Mouse (Mus musculus): Measurements from ENCODE around the gene Vmn1r222. TPM values are rescaled to one million over a fixed set of nuclear protein-coding genes. Genes with fewer than 3 reads are reported as not detected.
"Not testable (repeated sequence)": the region's sequence is repeated elsewhere in the genome, so short reads cannot be mapped to it uniquely, and the experiment has no call there.

The Vmn1r222 gene
- polyA plus RNA-seq (2012; rRNA removed): not detected in 2 replicates

GRCm38 (mm10) chr13:23235847-23236246 is at the start of gene Vmn1r222:
Vmn1r222 (minus strand) TSS chr13:23235947.
- DNase-seq (ENCODE audit: low read depth, low spot score): not testable (repeated sequence)

GRCm38 (mm10) chr13:23285191-23285920 is 49.6 kb upstream of the Vmn1r222 start:
- DNase-seq (ENCODE audit: low read depth, low spot score): no peak
- 19% methylated on average over 22 of the region's 22 CpGs for WGBS

GRCm38 (mm10) chr13:23279992-23280391 is 44.2 kb upstream of the Vmn1r222 start:
- 77% methylated on average over 3 of the region's 3 CpGs for WGBS
- no peak for DNase-seq (ENCODE audit: low read depth, low spot score)

DNA sequence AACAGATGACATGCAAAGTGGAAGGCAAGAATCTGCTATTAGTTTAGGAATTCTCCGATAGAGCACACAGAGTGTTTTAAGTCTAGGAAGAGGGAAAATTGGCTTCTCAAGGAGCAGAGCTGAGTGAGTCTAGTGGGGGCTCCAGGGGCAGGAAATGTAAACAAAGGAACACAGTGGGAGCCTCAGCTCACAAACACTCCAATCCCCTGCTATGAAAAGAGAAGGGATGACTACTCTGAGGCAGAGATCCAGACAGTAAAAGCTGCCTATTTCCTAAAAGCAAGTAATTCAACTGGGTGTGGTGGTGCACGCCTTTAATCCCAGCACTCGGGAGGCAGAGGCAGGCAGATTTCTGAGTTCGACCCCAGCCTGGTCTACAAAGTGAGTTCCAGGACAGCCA is 43.8 kb upstream of the Vmn1r222 start:
- WGBS: 83% methylated on average over 4 of the region's 4 CpGs
- DNase-seq (ENCODE audit: low read depth, low spot score): no peak

DNA sequence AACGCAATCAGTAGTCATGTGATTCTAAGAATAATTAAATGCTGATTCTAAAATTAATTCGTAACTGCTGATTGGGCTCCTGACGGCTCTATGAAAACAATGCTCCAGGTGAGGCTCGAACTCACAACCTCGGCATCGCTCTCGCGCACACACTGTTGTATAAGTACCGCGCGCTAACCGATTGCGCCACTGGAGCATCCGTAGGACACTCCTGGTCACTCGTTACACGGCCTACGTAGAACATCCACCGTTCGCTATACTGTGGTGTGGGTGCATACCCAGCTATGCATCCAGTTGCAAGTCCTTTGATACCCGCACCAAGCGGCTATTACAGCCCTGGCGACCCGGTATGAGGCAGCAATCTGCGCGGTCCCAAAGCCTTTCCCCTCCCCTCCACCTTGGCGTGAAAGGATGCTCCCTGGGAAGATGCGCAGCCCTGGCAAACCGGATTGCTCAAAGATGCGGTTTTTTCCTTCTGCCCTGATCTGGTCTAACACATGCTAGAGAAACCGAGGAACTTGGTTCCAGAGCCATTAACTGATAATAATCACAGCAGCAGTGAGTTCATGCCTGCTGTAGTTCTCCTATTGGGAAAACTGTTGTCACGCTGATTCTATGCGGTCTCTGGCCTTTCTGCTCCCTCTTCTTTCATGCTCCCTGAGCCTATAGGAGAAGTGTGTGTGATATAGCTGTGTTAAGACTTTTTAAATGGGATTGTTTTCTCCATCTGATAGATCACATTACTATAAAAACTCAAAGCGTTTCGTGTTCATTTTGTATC is 34.8 kb upstream of the Vmn1r222 start:
- WGBS: 11% methylated on average over 34 of the region's 34 CpGs
- DNase-seq (ENCODE audit: low read depth, low spot score): no peak

DNA sequence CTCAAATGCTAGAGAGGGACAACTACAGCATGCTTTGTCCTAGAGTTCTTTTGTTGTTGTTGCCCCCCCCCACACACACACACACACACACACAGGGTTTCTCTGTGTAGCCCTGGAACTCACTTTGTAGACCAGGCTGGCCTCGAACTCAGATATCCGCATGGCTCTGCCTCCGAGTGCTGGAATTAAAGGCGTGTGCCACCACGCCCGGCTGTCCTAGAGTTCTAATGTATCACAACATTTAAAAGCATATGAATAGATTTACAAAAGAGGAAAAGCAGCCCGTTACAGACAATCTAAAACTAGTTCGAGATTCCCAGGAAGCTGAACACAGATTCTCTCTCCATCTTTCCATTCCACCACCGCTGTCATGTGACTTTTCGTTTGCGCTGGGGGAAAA is 33.9 kb upstream of the Vmn1r222 start:
- no peak for DNase-seq (ENCODE audit: low read depth, low spot score)
- WGBS: 27% methylated on average over 11 of the region's 11 CpGs

DNA sequence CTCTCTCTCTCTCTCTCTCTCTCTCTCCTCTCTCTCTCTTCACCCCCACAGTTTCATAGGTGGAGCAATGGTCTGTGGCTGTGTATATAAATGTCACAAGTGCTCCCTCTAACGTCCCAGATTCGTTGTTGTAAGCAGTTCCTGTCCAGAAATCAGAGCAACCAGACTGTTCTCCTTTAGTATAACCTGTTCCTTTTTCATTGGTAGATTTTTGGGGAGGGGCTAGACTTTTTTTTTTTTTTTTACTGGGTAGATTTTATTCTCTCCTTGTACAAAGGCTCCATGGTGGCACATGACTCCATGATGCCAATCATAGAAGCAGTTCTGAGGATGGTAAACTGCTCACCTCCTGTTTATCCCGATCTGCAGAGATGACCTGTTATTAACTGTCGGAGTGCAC is 33.4 kb upstream of the Vmn1r222 start:
- not testable (repeated sequence) for DNase-seq (ENCODE audit: low read depth, low spot score)
- whole genome bisulfite sequencing: 40% methylated on average over 4 of the region's 4 CpGs

GRCm38 (mm10) chr13:23268606-23269005 is 32.9 kb upstream of the Vmn1r222 start:
- not testable (repeated sequence) for DNase-seq (ENCODE audit: low read depth, low spot score)
- WGBS: 32% methylated on average over 3 of the region's 3 CpGs

DNA sequence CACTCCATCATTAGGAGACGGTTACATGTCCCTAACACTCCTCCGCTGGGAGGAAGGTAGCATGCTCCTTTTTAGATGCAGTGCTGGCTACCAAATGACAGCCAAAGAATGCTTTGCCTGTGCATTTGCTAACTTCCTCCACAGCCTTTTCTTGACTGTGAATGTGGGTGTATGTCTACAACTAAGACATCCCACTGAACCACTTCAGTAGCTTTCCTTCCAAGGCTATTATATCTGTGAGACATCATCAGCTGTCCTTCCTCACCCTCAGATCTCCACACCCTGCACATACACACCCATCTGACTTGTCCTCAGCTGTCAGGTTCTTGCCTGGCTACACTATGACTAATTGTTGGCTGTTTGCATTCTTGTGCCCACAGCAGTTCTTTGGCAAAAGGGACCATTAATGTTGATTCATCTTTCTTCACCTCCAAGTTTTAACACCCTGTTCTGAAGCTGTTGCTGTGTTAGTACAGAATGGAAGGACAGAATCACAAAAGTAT is 22.9 kb upstream of the Vmn1r222 start:
- no peak for DNase-seq (ENCODE audit: low read depth, low spot score)
- 93% methylated on average over 2 of the region's 2 CpGs for WGBS

DNA sequence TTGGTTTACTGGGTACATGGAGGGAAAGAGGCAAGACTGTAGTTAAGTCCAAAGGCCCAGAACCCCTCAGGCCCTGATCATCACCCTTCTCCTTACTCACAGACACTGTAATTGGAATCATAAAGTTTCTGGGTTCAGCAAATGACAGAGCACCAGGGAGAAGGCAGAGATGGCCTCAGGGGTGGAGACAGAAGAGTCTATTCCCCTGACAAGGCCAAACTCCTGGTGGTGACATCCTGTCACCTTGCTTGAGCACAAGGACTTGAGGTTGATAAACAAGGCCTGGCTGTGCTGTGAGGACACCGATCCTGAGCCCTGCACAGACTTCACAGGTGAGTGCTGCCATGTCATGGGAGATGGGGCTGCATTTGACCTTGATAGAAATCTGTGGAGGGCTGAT is 11.1 kb upstream of the Vmn1r222 start, which contains the start of gene Vmn1r223:
Gene Vmn1r223 (plus strand): TSS at position 301 of the 400 bp plus-strand sequence.
- DNase-seq (ENCODE audit: low read depth, low spot score): not testable (repeated sequence)
- WGBS: 71% methylated on average over 1 of the region's 1 CpGs

DNA sequence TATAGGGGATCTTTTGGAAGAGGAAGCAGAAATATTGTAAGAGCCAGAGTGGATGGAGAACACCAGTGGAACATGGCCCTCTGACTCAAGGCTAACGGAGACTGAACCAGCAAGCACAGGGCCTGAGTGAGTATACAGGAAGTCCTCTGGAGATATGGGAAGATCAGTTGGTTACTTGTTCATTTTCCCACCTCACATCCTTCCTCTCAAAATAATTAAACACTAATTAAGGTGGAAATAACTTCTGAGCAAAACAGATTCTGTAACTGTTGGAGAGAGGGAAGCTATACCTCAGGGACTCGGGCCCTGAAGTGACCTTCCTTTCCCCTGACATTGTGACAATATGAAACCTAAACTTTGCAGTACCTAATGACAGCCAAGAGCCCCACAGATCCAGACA is 21.9 kb downstream of the Vmn1r222 start, which contains the start of gene Vmn1r221:
Gene Vmn1r221 (plus strand): TSS at position 301 of the 400 bp plus-strand sequence.
- whole genome bisulfite sequencing: 91% methylated on average over 2 of the region's 2 CpGs
- DNase-seq (ENCODE audit: low read depth, low spot score): not testable (repeated sequence)

- 85% methylated on average over 1 of the region's 1 CpGs for WGBS
Observed at GRCm38 (mm10) chr13:23203885-23204284, 31.9 kb downstream of the Vmn1r222 start.

DNA sequence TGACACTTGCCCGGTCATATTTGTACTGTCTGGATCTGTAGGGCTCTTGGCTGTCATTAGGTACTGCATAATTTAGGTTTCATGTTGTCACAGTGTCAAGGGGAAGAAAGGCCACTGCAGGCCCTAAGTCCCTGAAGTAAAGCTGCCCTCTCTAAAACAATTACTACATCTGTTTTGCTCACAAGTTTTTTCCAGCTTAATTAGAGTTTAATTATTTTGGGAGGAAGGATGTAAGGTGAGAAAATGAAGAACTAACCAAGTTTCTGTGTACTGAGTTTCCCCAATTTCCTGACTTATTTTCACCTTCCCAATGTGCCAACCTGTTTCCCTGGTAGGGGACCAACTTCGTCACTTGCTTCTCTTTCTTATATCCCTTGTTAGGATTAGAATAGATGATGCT is 47.9 kb downstream of the Vmn1r222 start, which contains the start of gene Vmn1r220:
Gene Vmn1r220 (minus strand): TSS at position 101 of the 400 bp plus-strand sequence.
- WGBS: 85% methylated on average over 2 of the region's 2 CpGs
- no peak for DNase-seq (ENCODE audit: low read depth, low spot score)

More at GRCm38 (mm10) chr13:23203885-23204284, 31.9 kb downstream of the Vmn1r222 start:
- DNase-seq (ENCODE audit: low read depth, low spot score): not testable (repeated sequence)

Other genes starting within 250 kb of the Vmn1r222 start
- not detected in 2 replicates for gene Vmn1r213, start 228.3 kb downstream of the Vmn1r222 start, polyA plus RNA-seq (2012; rRNA removed)
- gene Vmn1r214, start 205.5 kb downstream of the Vmn1r222 start, polyA plus RNA-seq (2012; rRNA removed): not detected in 2 replicates
- not detected in 2 replicates for gene Vmn1r215, start 167.9 kb downstream of the Vmn1r222 start, polyA plus RNA-seq (2012; rRNA removed)
- not detected in 2 replicates for gene Vmn1r217, start 117.7 kb downstream of the Vmn1r222 start, polyA plus RNA-seq (2012; rRNA removed)
- not detected in 2 replicates for gene Vmn1r218, start 102.8 kb downstream of the Vmn1r222 start, polyA plus RNA-seq (2012; rRNA removed)
- gene Vmn1r219, start 76.6 kb downstream of the Vmn1r222 start, polyA plus RNA-seq (2012; rRNA removed): not detected in 2 replicates
- not detected in 2 replicates for gene Vmn1r220, start 48.0 kb downstream of the Vmn1r222 start, polyA plus RNA-seq (2012; rRNA removed)
- not detected in 2 replicates for gene Vmn1r221, start 21.8 kb downstream of the Vmn1r222 start, polyA plus RNA-seq (2012; rRNA removed)
- not detected in 2 replicates for gene Vmn1r223, start 11.2 kb upstream of the Vmn1r222 start, polyA plus RNA-seq (2012; rRNA removed)
- 1.1 and 1.7 TPM in 2 replicates for gene Zfp322a, start 133.3 kb upstream of the Vmn1r222 start, polyA plus RNA-seq (2012; rRNA removed)
- gene Abt1, start 187.9 kb upstream of the Vmn1r222 start, polyA plus RNA-seq (2012; rRNA removed): 2.9 and 3.1 TPM in 2 replicates
- gene Btn1a1, start 230.0 kb upstream of the Vmn1r222 start, polyA plus RNA-seq (2012; rRNA removed): 0.07 and 0.17 TPM in 2 replicates

Data from large intestine, adult 2 months (tissue).